Mouse (Mus musculus) right cerebral cortex, postnatal 36 days (tissue): ENCODE measurements around the gene Trpc1.
A peak's percentile ranks its signal among the peaks of the same experiment; 100 is the strongest.

Experiments
- DNase-seq, 2 experiments: peaks; one replicate each; pipeline ENCODE4 v3.0.0; 2022; ENCODE audit warnings: low spot score in 2 of 2, mixed read lengths in 1 of 2

Gene Trpc1

DNA sequence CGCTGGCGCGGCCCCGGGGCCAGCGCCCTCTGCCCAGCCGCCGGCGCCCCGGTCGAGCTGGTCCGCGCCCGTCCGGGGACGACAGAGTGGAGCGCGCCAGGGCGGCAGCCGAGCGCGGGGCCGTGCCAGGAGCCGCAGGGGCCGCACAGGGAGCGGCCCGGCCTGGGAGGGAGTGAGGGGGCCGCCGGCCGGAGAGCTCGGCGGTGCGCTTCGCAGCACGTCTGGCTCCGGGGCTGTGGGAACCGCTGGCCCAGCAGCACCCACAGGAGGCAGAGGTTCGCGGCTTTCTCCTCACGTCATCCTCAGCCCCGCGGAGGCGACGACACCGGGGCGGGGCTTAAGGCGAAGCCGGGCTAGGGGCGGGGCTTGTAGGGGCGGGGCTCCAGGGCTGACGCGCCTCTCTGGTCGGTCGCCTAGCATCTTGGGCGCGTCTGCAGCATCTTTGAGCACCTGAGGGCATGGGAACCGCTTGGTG lies at the start of gene Trpc1:
Gene Trpc1, minus strand, starts transcription at position 339 of the 475 bp plus-strand sequence.
- peak; percentile 69 to 80 for DNase-seq

DNA sequence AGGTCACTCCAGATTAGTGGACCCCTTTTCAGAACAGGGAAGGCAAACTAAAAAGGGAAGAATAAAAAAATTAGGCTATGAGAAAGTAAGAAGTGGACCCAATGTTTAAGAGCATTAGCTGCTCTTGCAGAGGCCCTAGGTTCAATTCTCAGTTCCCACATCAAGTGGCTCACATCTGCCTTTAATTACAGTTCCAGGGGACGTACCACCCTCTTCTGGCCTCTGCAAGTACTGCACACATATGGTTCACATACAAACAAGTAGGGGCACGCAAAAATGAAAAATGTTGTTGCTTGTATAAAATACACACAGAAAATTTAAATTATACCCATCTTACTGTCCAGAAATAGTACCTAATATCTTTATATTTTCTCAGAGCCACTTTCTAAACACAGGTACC lies 46.1 kb upstream of the Trpc1 start:
- DNase-seq: no peak

- no peak for DNase-seq
These were observed 45.7 kb upstream of the Trpc1 start for GRCm38 (mm10) chr9:95795844-95796243.

DNA sequence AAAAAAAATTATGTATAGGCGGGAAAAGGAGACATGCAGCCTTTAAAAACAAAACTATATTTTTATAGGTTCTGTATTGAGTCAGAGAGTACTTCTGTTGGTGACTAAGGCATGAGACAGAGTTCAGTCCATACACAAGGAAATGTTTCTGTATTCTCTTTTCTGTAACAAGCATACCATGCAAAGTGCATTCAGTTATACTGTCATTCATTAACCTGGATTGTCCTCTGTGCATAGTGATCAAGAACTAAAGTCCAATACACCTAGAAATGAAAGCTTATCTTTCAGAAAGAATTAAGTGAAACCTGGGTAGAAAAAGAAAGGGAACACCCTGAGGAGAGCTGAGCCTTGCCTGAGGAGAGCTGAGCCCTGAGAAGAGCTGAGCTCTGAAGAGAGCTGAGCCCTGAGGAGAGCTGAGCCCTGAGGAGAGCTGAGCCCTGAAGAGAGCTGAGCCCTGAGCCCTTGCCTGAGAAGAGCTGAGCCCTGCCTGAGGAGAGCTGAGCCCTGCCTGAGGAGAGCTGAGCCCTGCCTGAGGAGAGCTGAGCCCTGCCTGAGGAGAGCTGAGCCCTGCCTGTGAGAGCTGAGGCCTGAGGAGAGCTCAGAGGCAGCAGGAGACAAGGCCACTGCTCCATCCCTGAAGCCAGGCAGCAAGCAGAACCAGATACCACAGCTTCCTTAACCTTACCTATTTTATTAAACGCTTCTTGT lies 45.1 kb upstream of the Trpc1 start:
- no peak for DNase-seq

- DNase-seq: no peak
These were observed 44.0 kb upstream of the Trpc1 start for GRCm38 (mm10) chr9:95793986-95794744.

DNA sequence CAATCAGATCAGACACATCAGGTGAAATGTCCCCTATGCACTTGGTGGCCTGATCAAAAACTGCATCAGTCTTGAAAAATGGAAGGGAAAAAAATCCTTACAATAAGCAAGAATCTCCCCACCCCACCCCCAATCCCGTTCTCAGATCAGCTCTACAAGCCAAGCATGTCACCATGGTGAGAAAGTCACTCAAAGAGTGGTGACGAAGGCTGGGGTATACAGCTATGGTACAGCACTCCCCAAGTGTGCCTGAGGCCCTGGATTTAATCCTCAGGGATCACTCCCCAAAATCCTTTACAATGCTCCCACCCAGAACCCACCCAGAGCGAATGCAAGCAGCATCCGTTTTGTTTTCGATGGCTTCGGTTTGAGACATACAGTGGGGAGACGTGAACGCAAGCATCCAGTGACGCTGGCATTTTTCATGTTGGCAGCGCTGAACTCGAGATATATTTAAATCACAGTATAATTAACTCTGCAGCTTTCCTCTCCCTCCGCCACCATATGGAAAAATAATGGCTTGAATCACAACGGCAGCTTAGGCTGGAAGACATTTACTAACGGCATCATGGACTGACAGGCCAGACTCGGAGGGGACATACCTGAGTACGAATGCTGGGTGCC lies 34.8 kb upstream of the Trpc1 start:
- DNase-seq: peak; percentile 23 to 24

- peak; percentile 12 to 25 for DNase-seq
These were observed 33.6 kb upstream of the Trpc1 start for GRCm38 (mm10) chr9:95783646-95784293.

DNA sequence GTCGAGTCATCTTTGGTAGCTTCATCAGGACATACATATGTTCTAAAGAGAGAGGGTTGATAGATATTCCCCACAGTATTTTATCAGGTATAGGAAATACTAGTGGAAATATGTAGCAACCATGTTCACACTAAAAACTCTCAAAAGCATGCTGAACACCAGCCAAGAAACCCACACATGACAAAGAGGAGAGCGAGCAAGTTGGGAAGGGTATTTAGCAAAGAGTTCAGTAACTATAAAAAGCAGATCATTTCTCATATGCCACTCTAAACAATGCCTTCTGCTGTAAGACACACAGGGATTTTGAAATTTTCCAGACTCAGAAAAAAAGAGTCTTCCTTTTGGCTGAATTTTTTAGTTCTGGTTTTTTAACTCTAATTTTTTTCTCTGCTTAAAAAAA lies 21.5 kb upstream of the Trpc1 start:
- DNase-seq: no peak

DNA sequence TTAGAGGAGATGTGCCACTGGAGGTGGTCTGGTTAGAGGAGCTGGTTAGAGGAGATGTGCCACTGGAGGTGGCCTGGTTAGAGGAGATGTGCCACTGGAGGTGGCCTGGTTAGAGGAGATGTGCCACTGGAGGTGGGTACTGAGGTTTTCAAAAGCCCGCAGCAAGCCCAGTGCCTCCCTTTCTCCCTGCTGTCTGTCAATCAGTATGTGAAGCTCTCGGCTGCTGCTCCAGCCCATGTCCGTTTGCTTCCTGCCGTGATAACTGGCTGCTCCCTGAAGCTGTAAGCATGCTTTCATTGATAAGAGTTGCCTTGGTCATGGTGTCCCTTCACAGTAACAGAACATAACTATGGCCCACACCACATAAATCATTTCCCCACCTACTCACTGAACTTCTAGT lies 13.0 kb upstream of the Trpc1 start:
- no peak for DNase-seq

- DNase-seq: no peak
These were observed 12.1 kb upstream of the Trpc1 start for GRCm38 (mm10) chr9:95762228-95762627.

DNA sequence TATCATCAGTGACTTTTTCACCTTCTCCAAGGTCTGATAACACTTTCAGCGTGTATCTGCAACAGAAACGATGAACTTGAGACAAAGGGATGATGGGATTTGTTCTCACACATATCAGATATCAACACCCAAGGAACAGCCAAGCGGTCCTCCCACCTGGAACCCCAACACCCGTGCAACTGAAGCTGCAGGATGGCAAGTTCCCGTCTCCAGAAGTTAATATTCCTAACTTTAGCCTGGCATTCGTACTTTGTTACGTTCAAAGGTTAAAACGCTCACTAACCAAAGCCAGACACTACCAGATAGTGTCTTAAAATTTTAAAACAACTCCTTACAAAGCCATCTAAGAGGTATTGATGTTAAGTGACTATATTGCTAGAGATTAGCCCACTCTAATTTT lies 11.2 kb upstream of the Trpc1 start:
- DNase-seq: no peak

GRCm38 (mm10) chr9:95750746-95751145 lies 571 bp upstream of the Trpc1 start:
- DNase-seq: no peak

- peak; percentile 8 to 17 for DNase-seq
These were observed 680 bp downstream of the Trpc1 start for GRCm38 (mm10) chr9:95749461-95749928.

- no peak for DNase-seq
These were observed 2.9 kb downstream of the Trpc1 start for GRCm38 (mm10) chr9:95747298-95747697.

GRCm38 (mm10) chr9:95744845-95745613 lies 5.1 kb downstream of the Trpc1 start:
- no peak for DNase-seq

DNA sequence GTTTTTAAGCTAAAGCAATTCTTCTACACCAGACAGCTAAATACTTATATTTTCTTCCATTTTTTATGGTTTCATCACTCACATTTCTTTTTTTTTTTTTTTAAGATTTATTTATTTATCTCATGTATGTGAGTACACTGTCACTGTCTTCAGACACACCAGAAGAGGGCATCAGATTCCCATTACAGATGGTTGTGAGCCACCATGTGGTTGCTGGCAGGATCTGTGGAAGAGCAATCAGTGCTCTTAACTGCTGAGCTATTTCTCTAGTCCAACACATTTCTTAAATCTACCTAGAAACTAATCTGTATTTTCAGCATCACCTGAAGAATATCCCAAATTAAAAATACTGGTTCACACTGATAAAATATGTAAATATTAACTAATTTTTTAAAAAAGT lies 13.9 kb downstream of the Trpc1 start:
- no peak for DNase-seq

DNA sequence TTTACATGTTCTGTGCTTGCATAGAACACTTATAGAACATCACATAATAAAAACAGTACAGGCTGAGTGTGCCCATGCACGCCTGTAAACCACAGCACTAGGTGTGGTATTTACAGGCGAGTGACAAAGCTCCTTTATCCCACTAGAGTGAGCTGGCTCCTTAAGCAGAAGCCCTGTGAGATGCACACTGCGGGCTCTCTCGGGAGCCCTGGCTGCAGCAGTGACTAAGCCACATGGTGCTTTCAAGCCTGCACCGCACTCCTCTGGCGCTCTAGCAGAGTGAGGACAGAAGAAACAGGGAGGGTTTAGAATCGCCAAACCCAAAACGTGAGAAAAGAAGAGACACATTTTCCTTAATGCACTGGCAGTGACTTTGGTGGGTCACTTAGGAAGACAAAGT lies 37.6 kb downstream of the Trpc1 start:
- DNase-seq: no peak

DNA sequence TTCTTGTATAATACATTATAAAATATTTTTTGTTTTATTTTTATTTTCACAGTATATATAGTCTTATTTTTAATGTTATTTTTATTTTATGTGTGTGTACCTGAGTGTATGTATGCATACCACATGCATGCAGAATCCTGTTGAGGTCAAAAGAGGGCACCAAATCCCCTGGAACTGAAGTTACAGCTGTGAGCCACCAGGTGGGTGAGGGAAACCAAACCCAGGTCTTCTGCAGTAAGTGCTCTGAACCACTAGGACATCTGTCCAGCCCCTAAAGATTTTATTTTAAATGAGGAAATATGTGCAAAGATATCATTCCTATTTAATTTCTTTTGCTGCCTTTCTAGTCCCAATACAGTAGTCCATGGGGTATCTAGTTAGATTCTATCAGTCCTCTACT lies 41.2 kb downstream of the Trpc1 start:
- no peak for DNase-seq

GRCm38 (mm10) chr9:95705371-95705770 lies 44.8 kb downstream of the Trpc1 start:
- no peak for DNase-seq

DNA sequence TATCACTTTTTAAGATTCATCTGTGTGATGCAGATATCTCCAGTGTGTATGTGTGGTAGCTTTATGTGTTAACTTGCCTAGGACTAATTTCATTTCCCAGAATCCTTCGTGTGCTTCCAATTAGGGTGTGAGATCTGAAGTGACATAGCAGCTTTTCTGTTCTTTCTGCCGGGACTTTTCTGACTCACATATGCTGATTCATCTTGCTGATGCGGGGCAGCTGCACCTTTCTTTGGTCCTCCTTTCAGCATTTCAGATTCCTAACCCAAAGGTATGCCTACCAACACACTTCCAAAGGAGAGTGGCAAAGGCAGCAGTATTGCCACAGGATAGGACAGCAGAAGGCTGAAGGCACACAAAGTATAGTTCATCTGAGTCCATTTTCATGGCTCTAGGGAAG lies 46.1 kb downstream of the Trpc1 start:
- no peak for DNase-seq

GRCm38 (mm10) chr9:95699273-95699672 lies 50.9 kb downstream of the Trpc1 start:
- DNase-seq: no peak
